Mouse (Mus musculus) embryonic facial prominence, embryonic 12.5 days (tissue): ENCODE measurements at regions not wholly inside any gene's neighbourhood (a gene's known extent, or its start where the extent isn't known, plus 50 kb on each side); places are given as distances from the start of the nearest gene placed in this dataset.
A peak's percentile ranks its signal among the peaks of the same experiment; 100 is the strongest.

ENCODE experiments used
- ATAC-seq: fragments of 200-750 bp; cut with Nextera tagmentation; 2 replicates; pipeline ENCODE4 v1.8.0; 2017; ENCODE audit not compliant: insufficient number of reproducible peaks, insufficient read depth, low FRiP score, low TSS enrichment
- H3K27ac ChIP-seq: fragments of 300-500 bp; sonication (generic); 2 replicates; pipeline ENCODE4 v1.5.1; 2016; ENCODE audit warnings: mild to moderate bottlenecking
- H3K27me3 ChIP-seq: fragments of 300-500 bp; sonication (generic); 2 replicates; pipeline ENCODE4 v1.6.1; 2016; ENCODE audit warnings: mild to moderate bottlenecking, moderate library complexity
- H3K36me3 ChIP-seq: fragments of 300-500 bp; sonication (generic); 2 replicates; pipeline ENCODE4 v1.6.1; 2016; ENCODE audit warnings: mild to moderate bottlenecking
- H3K4me1 ChIP-seq: fragments of 300-500 bp; sonication (generic); 2 replicates; pipeline ENCODE4 v1.6.1; 2016
- H3K4me2 ChIP-seq: fragments of 300-500 bp; sonication (generic); replicated peaks from 2 replicates; pipeline ENCODE4 v1.6.1; 2016; ENCODE audit warnings: mild to moderate bottlenecking, moderate library complexity
- H3K4me3 ChIP-seq: fragments of 300-500 bp; sonication (generic); 2 replicates; pipeline ENCODE4 v1.5.1; 2016; ENCODE audit warnings: mild to moderate bottlenecking
- H3K9ac ChIP-seq: fragments of 300-500 bp; sonication (generic); 2 replicates; pipeline ENCODE4 v1.6.1; 2016; ENCODE audit warnings: mild to moderate bottlenecking, moderate library complexity
- H3K9me3 ChIP-seq: fragments of 300-500 bp; sonication (generic); 2 replicates; pipeline ENCODE4 v1.6.1; 2016; ENCODE audit warnings: mild to moderate bottlenecking, moderate library complexity
- WGBS: fragments of 180-500 bp; shearing (Covaris S2); methylation state at CpG from one replicate; pipeline ENCODE4 v1.1.7; 2016; 5-methylcytosine and 5-hydroxymethylcytosine counted together

DNA sequence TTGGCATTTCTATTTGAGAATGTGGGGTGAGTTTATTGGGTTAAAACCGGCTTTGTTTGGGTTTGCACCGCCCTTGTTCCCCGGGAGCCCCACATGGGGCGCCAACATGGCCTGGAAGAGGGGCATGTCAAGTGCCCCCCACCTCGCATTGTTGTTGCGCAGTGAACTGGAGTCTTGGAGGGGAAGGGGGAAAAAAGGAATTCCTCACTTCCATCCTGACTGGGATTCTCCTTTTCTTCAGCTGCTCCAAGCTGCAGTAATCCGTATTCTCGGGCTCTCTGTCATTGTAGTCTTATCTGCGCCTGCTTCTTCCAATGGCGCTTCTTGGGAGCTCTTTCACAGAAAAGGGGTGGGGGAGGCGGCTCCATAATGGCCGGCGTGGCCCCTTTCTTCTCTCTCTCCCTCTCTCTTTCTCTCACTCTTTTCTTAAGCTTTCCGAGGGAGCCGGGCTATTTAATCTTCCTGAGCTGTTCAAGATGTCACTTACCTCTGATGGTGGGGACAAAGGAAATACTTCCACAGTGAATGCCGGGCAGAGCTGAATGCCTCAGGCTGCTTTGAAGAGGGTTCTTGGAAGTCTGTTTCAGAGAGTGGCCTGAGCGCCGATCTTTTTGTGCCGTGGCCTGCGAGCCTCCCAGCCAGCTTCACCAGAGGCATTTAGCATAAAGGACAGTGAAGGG, 218.6 kb downstream of the Mycn start:
- Histone ChIP-seq H3K4me1 (peaks cover 14% of the 10 kb centered on the region), H3K27me3 (peaks cover 4% of the 10 kb centered on the region; the same call in 1 of the 2 replicates), H3K9me3 (no peaks in the 10 kb centered on the region), H3K36me3 (no peaks in the 10 kb centered on the region), H3K4me3 (no peak overlapping the region), H3K4me2 (no peak overlapping the region), H3K27ac (no peak overlapping the region), H3K9ac (no peak overlapping the region)
- 45% methylated on average over 20 of the region's 20 CpGs for whole genome bisulfite sequencing
- no peak for ATAC-seq

DNA sequence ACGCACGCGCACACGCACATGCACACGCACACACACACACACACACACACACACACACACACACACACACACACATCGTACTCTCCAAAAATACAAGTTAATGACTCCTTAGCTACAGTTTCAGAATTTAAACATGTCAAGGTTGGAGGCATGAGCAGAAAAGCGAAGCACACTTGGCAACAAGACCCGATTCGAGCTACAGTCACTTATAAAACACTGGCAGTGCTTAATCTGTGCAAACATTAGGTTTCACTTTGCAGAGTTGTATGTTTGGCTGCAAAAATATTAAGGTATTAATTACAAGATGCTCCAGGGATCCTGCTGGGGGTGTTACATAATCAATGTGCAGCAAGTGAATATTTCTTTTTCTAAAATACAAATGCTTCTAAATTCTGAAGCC, 225.0 kb downstream of the Mycn start:
- ATAC-seq, result no peak
- H3K27me3 ChIP-seq, result no peaks in the 10 kb centered on the region
- no peak overlapping the region for H3K4me2 ChIP-seq
- H3K9me3 ChIP-seq, result no peaks in the 10 kb centered on the region
- H3K4me3 ChIP-seq, result no peak overlapping the region
- WGBS, result 91% methylated on average over 9 of the region's 9 CpGs
- no peak overlapping the region for H3K9ac ChIP-seq
- H3K36me3 ChIP-seq, result no peaks in the 10 kb centered on the region
- no peak overlapping the region for H3K27ac ChIP-seq
- H3K4me1 ChIP-seq, result no peaks in the 10 kb centered on the region

DNA sequence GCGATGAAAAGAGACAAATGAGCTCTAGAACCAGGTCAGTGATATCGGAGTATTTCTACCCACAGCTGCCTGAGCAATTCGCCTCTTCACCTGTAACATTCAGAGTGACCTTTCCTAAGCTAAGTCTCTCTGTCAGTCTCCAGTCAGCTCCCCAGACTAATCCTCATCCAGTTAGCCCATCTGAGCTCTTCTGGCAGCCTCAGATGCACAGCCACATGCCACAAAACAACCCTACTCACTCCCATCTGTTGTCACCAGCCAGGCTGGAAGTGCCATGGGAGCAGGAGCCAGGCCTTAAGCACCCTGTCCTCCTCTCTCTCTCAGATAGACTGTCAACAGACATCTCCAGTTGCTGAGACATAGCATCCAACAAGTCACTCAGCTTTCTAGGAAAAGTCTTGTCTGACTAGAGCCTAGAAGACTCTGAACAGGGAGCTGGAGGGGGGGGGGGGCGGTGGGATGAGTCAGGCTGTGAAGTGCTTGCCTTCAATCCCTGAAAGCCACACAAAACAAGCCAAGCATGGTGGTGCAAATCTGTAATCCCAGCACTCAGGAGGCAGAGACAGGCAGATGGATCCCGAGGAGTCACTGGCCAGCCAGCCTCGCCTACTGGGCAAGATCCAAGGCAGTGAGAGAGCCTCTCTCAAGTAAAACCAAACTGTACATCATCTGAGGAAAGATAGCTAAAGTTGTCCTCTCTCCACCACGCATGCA, 225.6 kb downstream of the Mycn start:
- Histone ChIP-seq H3K9ac (no peak overlapping the region), H3K4me2 (no peak overlapping the region), H3K4me3 (no peak overlapping the region), H3K9me3 (no peaks in the 10 kb centered on the region), H3K4me1 (no peaks in the 10 kb centered on the region), H3K27ac (peak overlapping the region; percentile 24; the same call in 1 of the 2 replicates), H3K27me3 (no peaks in the 10 kb centered on the region), H3K36me3 (no peaks in the 10 kb centered on the region)
- no peak for ATAC-seq
- 83% methylated on average over 7 of the region's 7 CpGs for WGBS

DNA sequence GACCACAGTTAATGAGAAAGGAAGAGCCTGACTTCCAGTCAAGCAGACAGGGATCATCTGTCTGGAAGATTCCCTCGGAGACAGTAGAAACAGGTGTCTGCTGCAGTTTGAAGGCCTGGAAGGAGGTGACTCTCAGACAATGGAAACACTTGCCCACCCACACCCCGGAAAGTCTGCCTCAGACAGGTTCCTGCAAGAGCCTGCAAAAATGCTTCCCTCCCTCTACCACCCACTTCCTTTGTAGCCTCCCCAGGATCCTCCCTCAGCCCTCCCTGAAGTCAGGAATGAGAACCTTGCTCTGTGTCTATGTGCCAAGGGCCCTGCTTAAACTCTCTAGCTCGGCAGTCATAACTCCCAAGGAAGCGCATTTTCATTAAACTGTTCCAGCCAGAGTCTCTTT, 226.2 kb downstream of the Mycn start:
- Histone ChIP-seq H3K9me3 (no peaks in the 10 kb centered on the region), H3K4me2 (no peak overlapping the region), H3K27ac (peak overlapping the region; percentile 24; the same call in 1 of the 2 replicates), H3K9ac (no peak overlapping the region), H3K36me3 (no peaks in the 10 kb centered on the region), H3K27me3 (no peaks in the 10 kb centered on the region), H3K4me1 (no peaks in the 10 kb centered on the region), H3K4me3 (no peak overlapping the region)
- no peak for ATAC-seq
- 63% methylated on average over 4 of the region's 4 CpGs for WGBS

DNA sequence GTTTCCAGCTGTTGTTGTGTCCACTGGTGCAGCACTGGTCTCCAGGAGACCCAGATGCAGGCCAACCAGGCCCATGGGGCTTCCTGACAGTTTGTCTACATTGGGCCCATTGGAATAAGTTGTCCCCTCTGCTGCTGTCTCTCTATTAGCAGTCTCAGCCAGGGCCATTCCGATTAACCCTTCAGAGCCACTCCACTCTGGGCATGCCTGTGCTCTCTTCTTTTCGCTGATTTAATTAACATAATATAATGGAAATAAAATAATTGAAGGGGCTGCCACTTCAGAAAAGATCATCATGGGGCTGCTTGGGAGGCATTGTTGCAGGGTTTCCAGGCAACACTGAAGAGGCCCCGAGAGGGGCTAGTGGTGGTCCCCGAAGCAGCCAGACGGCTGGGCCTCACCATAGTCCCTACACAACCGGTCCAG, 231.5 kb downstream of the Mycn start:
- no peak overlapping the region for H3K9ac ChIP-seq
- no peak overlapping the region for H3K4me3 ChIP-seq
- no peaks in the 10 kb centered on the region for H3K36me3 ChIP-seq
- H3K4me1 ChIP-seq, result peaks cover 8% of the 10 kb centered on the region; the same call in 1 of the 2 replicates
- no peak overlapping the region for H3K4me2 ChIP-seq
- no peak overlapping the region for H3K27ac ChIP-seq
- 66% methylated on average over 6 of the region's 6 CpGs for WGBS
- H3K27me3 ChIP-seq, result no peaks in the 10 kb centered on the region
- H3K9me3 ChIP-seq, result no peaks in the 10 kb centered on the region
- no peak for ATAC-seq

GRCm38 (mm10) chr12:12708954-12709523, 232.7 kb downstream of the Mycn start:
- Histone ChIP-seq H3K27me3 (no peaks in the 10 kb centered on the region), H3K27ac (peak overlapping the region; percentile 41; the same call in 1 of the 2 replicates), H3K4me2 (no peak overlapping the region), H3K4me1 (peaks cover 8% of the 10 kb centered on the region; the same call in 1 of the 2 replicates), H3K36me3 (no peaks in the 10 kb centered on the region), H3K4me3 (no peak overlapping the region), H3K9me3 (no peaks in the 10 kb centered on the region), H3K9ac (no peak overlapping the region)
- 20% methylated on average over 14 of the region's 14 CpGs for WGBS
- no peak for ATAC-seq

DNA sequence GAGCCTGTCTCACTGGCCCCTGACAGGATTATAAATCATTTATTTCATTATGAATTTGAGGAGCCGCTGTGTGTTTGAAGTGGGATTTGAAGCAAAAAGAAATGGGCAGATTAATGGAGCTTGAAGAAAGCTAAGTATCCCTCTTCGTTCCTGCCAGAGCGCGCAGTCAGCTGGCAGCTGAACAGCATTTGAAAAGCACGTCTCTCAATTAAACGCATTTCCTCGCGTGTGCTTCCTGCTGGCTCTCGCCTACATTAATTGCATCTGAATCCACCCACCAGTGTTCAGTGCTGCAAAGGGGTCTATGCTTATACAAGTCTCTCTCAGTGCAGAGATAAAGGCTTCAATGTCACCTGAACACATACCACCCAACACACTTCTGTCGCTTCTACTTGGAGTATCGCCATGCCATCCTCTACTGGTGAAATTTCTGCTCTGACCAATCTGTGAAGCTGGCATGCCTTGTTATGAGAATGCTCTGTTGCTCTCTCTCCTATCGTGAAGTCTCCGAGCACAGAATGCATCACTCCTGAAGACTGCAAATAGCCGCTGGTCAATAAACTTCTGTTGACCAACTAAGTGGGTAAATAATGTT, 235.3 kb downstream of the Mycn start:
- WGBS, result 91% methylated on average over 14 of the region's 14 CpGs
- peaks cover 8% of the 10 kb centered on the region; the same call in 1 of the 2 replicates for H3K4me1 ChIP-seq
- no peaks in the 10 kb centered on the region for H3K36me3 ChIP-seq
- H3K9me3 ChIP-seq, result no peaks in the 10 kb centered on the region
- ATAC-seq, result no peak
- no peak overlapping the region for H3K4me2 ChIP-seq
- H3K9ac ChIP-seq, result no peak overlapping the region
- H3K27me3 ChIP-seq, result no peaks in the 10 kb centered on the region
- no peak overlapping the region for H3K4me3 ChIP-seq
- no peak overlapping the region for H3K27ac ChIP-seq

- WGBS, result 47% methylated on average over 3 of the region's 3 CpGs
- ATAC-seq, result no peak
- Histone ChIP-seq H3K4me3 (no peak overlapping the region), H3K27ac (no peak overlapping the region), H3K9me3 (no peaks in the 10 kb centered on the region), H3K36me3 (no peaks in the 10 kb centered on the region), H3K9ac (no peak overlapping the region), H3K27me3 (no peaks in the 10 kb centered on the region), H3K4me2 (no peak overlapping the region), H3K4me1 (no peaks in the 10 kb centered on the region)
Measured at GRCm38 (mm10) chr12:12701735-12702134, 240.0 kb downstream of the Mycn start.

DNA sequence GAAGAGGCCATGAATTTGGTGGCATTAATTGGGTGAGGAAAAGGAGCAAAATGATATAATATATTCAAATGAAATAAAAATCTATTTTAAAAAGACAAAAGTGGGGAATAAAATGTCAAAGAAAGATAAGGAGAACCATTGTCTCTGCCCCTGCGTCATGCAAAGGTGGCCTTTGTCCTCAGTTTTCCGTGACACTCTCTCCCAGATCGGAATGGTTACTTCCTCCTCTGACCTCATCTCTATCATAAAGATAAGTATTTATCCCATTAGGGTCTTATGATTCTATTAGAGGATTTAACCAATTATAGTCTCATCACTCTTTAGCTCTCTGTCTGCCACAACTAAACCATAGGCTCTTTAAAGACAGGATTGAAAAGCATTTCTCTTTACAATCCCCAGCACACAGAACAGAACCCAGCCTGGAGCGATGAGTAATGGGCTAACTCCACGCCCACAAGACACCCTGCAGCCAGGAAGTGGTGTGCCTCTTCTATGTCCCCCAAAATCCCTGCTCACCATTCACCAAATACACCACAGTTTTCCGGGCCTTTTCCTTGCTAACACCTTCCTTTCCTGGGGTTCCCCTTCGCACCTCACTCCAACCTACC, 240.6 kb downstream of the Mycn start:
- no peaks in the 10 kb centered on the region for H3K4me1 ChIP-seq
- no peaks in the 10 kb centered on the region for H3K9me3 ChIP-seq
- no peak overlapping the region for H3K9ac ChIP-seq
- no peak overlapping the region for H3K4me3 ChIP-seq
- 73% methylated on average over 7 of the region's 7 CpGs for WGBS
- no peaks in the 10 kb centered on the region for H3K36me3 ChIP-seq
- no peak overlapping the region for H3K4me2 ChIP-seq
- H3K27ac ChIP-seq, result no peak overlapping the region
- no peaks in the 10 kb centered on the region for H3K27me3 ChIP-seq
- ATAC-seq, result no peak

DNA sequence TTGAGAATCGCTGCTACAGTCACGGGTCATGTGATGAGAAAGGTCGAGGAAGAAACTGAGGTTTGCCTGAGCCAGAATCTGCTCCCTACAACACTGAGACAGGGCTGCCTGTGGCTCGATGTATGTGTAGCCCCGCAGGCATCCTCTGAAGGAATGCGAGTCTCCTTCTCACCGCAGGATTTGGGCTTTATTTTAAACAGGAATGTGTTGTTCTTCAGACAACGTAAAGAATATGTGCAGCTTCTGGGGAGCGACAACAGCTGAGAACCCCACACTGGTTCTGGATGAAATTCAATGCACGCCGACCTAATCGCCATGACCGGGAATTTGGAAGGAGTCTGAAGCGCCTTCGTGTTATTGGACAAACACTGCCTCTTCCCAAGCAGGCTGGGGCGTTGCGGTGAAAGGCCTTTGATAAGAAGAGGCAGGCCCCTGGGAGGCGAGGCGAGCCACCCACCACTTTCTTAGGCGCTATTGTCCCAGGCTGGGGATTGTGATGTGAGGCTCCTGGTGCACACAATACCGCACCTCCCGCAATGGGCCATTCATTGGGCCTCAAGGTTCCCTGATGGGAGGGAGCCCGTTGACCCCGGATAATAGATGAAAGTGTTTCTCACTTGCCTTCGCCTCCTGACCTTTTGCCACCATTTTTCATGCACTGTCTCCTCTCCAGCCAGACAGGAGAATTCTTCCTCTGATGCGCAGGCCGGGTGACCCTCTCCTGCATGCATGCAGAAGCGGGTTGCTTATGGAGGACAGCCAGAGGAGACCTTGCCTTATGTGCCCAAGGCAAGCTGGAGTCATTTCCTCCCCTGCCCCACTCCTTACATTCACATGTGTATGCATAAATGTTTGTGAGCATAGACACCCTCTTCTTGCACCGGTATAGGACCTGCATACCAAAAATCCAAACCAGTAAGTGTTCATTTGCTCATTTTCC, 247.6 kb downstream of the Mycn start:
- Histone ChIP-seq H3K9me3 (no peaks in the 10 kb centered on the region), H3K27me3 (no peaks in the 10 kb centered on the region), H3K9ac (no peak overlapping the region), H3K36me3 (no peaks in the 10 kb centered on the region), H3K4me1 (peaks cover 14% of the 10 kb centered on the region), H3K4me2 (peak overlapping the region; percentile 35), H3K4me3 (no peak overlapping the region), H3K27ac (no peak overlapping the region)
- WGBS, result 11% methylated on average over 29 of the region's 29 CpGs
- 0 out of 2 replicates have a peak, but pooled peaks have one; percentile 15 for ATAC-seq

GRCm38 (mm10) chr12:12687376-12687775, 254.3 kb downstream of the Mycn start:
- WGBS, result 83% methylated on average over 2 of the region's 2 CpGs
- peaks cover 19% of the 10 kb centered on the region for H3K4me1 ChIP-seq

More at GRCm38 (mm10) chr12:12687376-12687775, 254.3 kb downstream of the Mycn start:
- H3K4me3 ChIP-seq, result no peak overlapping the region
- no peaks in the 10 kb centered on the region for H3K36me3 ChIP-seq
- H3K9me3 ChIP-seq, result no peaks in the 10 kb centered on the region
- H3K9ac ChIP-seq, result no peak overlapping the region
- ATAC-seq, result no peak
- no peaks in the 10 kb centered on the region for H3K27me3 ChIP-seq
- no peak overlapping the region for H3K27ac ChIP-seq
- H3K4me2 ChIP-seq, result no peak overlapping the region
